18 mouse cellular contexts compared by ENCODE assay signal in genomic region chr6:92425901-92426300, GRCm38 (mm10).
"Had no signal": no experiment of that assay in that cellular context is flagged by ENCODE, and none has a peak within 500 bp of the region (broad histone marks: within the 10 kb centered on the region; RNA-seq: fewer than 3 reads in every experiment).

No protein-coding gene starts in this region.

- H3K27ac ChIP-seq: limb, embryonic 12.5 days; liver, embryonic 13.5 days; lung, embryonic 15.5 days; macrophage; midbrain, embryonic 13.5 days; neural tube, embryonic 12.5 days had no signal

- H3K4me1 ChIP-seq: liver, embryonic 13.5 days; megakaryocyte, embryonic 14.5 days; neural tube, embryonic 12.5 days had no signal

- H3K9ac ChIP-seq: limb, embryonic 12.5 days; liver, embryonic 13.5 days; liver, postnatal 0 days; lung, embryonic 15.5 days; midbrain, embryonic 13.5 days; neural tube, embryonic 12.5 days had no signal

- H3K36me3 ChIP-seq: liver, embryonic 13.5 days had no signal

- DNase-seq: kidney, adult 18-20 months; kidney, postnatal 10 days; kidney, postnatal 4 days; liver; liver, embryonic 13.5 days; liver, postnatal 0 days; lung, postnatal 14 days; retina, postnatal 1 day; right cerebral cortex, postnatal 4 days; spleen, adult 18-20 months; thymus, adult 2 months; thymus, postnatal 25 days had no signal

- H3K27me3 ChIP-seq: limb, embryonic 12.5 days; liver, embryonic 13.5 days; lung, embryonic 15.5 days; megakaryocyte, embryonic 14.5 days; midbrain, embryonic 13.5 days; neural tube, embryonic 12.5 days had no signal

- H3K4me3 ChIP-seq: limb, embryonic 12.5 days; liver, embryonic 13.5 days; lung, embryonic 15.5 days; megakaryocyte, embryonic 14.5 days; midbrain, embryonic 13.5 days; neural tube, embryonic 12.5 days had no signal
